Mouse (Mus musculus): ENCODE measurements at regions not wholly inside any gene's neighbourhood (a gene's known extent, or its start where the extent isn't known, plus 50 kb on each side); places are given as distances from the start of the nearest gene placed in this dataset.

DNA sequence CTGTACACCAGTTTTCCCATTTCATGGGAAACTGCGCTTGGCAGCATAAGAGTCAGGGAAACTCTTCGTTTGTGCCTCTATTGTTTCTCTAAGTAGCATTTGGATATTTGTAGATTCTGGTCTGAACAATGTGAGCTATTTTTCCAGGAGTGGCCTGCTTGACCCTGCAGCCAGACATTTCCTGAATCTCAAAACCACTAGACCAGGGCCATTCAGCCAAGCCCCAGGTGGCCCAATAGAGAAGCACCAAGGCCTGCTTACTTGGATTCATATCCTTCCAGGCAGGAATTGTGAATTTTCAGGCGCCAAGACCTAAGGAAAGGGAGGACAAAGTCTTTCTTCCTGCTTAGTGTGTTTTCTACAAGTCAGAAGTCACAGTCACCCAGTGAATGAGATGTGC, 85.9 kb upstream of the Hs3st1 start:
- no peak for DNase-seq (ENCODE audit: low spot score)

DNA sequence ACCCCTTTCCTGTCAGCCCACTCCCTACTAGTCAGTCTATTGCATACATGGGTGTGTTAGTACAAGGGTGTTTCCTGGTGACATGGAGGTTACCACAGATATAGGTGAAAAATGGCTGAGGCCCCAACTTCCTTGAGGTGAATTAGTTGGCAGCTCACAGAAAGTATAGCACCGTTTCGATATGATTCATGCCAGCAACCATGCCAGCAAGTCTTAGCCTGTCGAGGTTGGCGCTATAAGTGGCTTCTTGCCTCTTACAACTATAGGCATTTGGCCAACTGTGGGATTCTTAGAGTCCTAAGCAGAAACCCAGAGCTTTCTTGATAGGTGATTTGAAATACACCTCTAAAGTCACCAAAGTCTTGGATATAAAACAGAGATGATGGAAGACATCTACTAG, 85.3 kb upstream of the Hs3st1 start:
- DNase-seq (ENCODE audit: low spot score) = no peak

DNA sequence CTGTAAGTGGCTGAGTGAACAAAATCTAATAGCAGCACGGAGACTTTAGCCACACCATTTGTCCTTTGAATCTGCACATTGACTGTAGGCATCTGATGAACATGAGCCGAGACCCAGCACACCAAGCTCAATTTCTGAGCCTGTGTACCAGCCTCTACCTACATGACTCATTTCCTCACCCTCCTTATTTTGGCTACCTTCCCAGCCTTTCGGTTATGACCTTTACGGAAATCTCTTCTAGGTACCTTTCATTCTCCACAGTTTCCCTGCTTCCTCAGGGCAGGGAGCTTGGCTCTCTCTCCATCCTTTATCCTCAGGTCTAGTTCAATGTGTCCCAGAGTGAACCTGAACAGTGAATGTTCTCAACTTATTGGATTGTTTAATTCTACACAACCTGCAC, 77.3 kb upstream of the Hs3st1 start:
- DNase-seq (ENCODE audit: low spot score) = no peak

DNA sequence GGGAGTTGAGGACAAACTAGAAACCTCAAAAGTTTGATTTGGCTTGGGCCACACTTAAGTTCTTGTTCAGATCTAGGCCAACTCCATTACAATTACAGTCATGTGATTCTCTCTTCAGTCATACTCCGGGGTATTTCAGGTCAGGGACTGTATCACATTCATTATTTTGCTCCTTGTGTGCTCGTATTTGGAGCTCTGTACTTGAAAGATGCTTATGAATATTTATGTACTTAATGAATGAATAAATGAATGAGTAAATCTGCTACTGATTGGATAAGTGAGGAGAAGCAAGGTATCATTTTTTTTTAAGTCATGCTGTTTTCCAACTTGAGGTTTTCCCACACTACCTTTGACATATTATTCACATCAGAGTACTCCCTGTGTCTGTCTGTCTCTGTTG, 69.4 kb upstream of the Hs3st1 start:
- DNase-seq (ENCODE audit: low spot score) = no peak

DNA sequence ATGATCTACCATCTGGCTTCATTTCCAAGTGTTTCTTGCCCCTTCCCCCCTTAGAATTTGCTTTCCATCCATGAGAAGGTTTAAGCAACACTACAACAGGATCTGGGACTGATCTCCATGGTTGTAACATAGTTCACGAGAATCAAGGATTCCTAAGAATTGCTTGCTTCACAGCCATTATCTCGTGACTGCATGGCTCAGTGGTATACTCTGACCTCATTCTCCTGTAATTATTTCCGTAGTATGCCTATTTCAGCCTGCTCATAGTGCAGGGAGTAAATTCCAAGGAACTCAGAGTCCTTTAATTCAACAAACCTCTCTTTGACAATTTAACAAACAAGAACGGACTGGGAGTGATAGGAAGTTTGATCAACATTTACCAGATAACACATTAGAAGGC, 51.4 kb upstream of the Hs3st1 start:
- no peak for DNase-seq (ENCODE audit: low spot score)

All from layer of hippocampus, adult 9-10 months (tissue).